Mouse (Mus musculus) kidney, adult 2 months (tissue): ENCODE results near the gene Dcaf7.

Experiments
- CTCF ChIP-seq: fragments of 200-500 bp; conservative IDR thresholded peaks from 2 replicates; pipeline ENCODE4 v1.5.1; 2011; ENCODE audit warnings: low read depth, mild to moderate bottlenecking, control low read depth, low read length, moderate library complexity, mixed read lengths; ENCODE audit not compliant: insufficient read depth, insufficient read length
- POLR2A ChIP-seq: fragments of 200-500 bp; IDR thresholded peaks from one replicate; pipeline ENCODE4 v1.6.1; 2011; ENCODE audit warnings: low read depth, low read length, control low read depth

DNA sequence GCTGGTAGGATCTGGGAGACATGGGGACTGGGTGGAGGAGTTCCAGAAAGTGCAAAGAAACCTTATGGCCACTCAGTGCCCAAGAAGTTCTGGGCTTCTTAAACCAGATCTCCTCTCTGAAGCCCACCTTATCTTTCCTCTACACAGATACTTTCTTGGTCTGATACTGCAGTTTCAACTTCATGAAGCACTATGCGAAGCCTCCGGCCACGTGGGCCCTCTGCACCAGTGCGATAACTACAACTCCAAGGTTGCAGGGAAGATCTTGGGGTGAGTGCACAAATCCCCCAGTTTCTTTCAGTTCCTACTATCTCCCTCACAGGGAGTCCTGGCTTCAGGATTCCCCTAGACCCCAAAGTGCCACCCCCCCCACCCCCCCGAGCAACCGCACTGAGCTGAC lies 36.6 kb upstream of the Dcaf7 start:
- TF ChIP-seq CTCF (no peak), POLR2A (no peak)
